Mouse (Mus musculus) olfactory bulb, adult 2 months (tissue): ENCODE data around the gene Tmem37.

Experiments used
- CTCF ChIP-seq: fragments of 200-500 bp; IDR thresholded peaks from 2 replicates; pipeline ENCODE4 v1.5.1; 2012; ENCODE audit warnings: low read depth, mild to moderate bottlenecking, low read length, moderate library complexity; ENCODE audit not compliant: insufficient read depth
- POLR2A ChIP-seq: fragments of 200-500 bp; IDR thresholded peaks from 2 replicates; pipeline ENCODE4 v1.6.1; 2012; ENCODE audit warnings: mild to moderate bottlenecking, low read depth, low read length, moderate library complexity; ENCODE audit not compliant: insufficient read depth

DNA sequence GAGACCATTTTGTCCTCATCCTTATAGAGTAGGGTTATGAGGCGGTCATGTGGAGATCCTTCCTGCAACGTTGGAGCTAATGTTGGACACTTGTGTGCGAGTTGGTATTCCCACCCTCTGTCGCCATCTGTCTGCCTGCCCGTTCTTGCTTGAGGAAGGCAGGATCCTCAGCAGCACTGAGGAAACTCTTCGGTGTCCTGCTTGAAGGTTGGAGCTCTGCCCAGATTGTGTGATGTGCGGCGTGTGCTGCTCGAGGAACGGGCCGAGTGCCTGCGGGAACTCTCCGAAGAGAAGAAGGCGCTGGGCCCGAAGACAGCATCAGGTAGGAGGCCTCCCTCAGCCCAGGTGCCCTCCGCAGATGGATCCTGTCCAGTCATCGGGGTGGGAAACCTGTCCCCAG is 51.9 kb downstream of the Tmem37 start:
- TF ChIP-seq POLR2A: no peak
- TF ChIP-seq CTCF: no peak
